In genomic region chr6:54595330-54595878, GRCm38 (mm10) we compare ENCODE assay signal across 7 mouse cellular contexts. TPM values are rescaled to one million over a fixed set of nuclear protein-coding genes. Genes with fewer than 3 reads are reported as not detected.
DNase-seq lines count a peak whose midpoint lies in the region; ATAC-seq and TF ChIP-seq lines count a peak whose summit lies in the region.

No protein-coding gene starts in this region.

- WGBS in lung, embryonic 16.5 days = under 1% methylated on average over 48 of the region's 48 CpGs
- under 1% methylated on average over 45 of the region's 48 CpGs for WGBS in embryonic facial prominence, embryonic 13.5 days
- 1% methylated on average over 44 of the region's 48 CpGs for WGBS in intestine, postnatal 0 days
- WGBS in small intestine, adult 2 months = under 1% methylated on average over 48 of the region's 48 CpGs

- peak overlapping the region; percentile 85 for H3K9ac ChIP-seq in lung, embryonic 16.5 days (ENCODE audit: low read length)
- peak overlapping the region; percentile 90 for H3K9ac ChIP-seq in embryonic facial prominence, embryonic 13.5 days
- peak overlapping the region; percentile 72 for H3K9ac ChIP-seq in intestine, postnatal 0 days (ENCODE audit: low read depth, low read length)

- DNase-seq in lung, postnatal 14 days = no peak
- no peak for DNase-seq in c-Kit-positive CD71-positive TER-119-positive erythroid progenitor cells, embryonic 14.5 days (ENCODE audit: low spot score)
- DNase-seq in cerebellum, adult 18-20 months = no peak

- peak; percentile 9; the same call in 1 of the 2 replicates for TF ChIP-seq CTCF in intestine, postnatal 0 days (IDR thresholded peaks at IDR 0.05; ENCODE audit: low read depth)
- no peak for TF ChIP-seq CTCF in small intestine, adult 2 months (IDR thresholded peaks at IDR 0.05; ENCODE audit: extremely low read depth, insufficient read length, insufficient replicate concordance, low read depth, low read length)

- peaks cover 19% of the 10 kb centered on the region for H3K4me1 ChIP-seq in lung, embryonic 16.5 days (replicated peaks; ENCODE audit: control insufficient read depth, insufficient read depth, low read length)
- peaks cover 44% of the 10 kb centered on the region for H3K4me1 ChIP-seq in embryonic facial prominence, embryonic 13.5 days
- peaks cover 9% of the 10 kb centered on the region; the same call in 1 of the 2 replicates for H3K4me1 ChIP-seq in intestine, postnatal 0 days (replicated peaks; ENCODE audit: control insufficient read depth, insufficient read depth, low read length)
- H3K4me1 ChIP-seq in small intestine, adult 2 months (ENCODE audit: control insufficient read depth, insufficient read depth, insufficient read length, low read length) = peaks cover 10% of the 10 kb centered on the region; the same call in 1 of the 2 replicates

- no peaks in the 10 kb centered on the region for H3K9me3 ChIP-seq in lung, embryonic 16.5 days (ENCODE audit: control insufficient read depth, low read length)
- H3K9me3 ChIP-seq in embryonic facial prominence, embryonic 13.5 days = no peaks in the 10 kb centered on the region
- no peaks in the 10 kb centered on the region for H3K9me3 ChIP-seq in intestine, postnatal 0 days (ENCODE audit: control insufficient read depth)

- peak overlapping the region; percentile 85 for H3K4me2 ChIP-seq in lung, embryonic 16.5 days (ENCODE audit: low read depth, low read length)
- peak overlapping the region; percentile 74 for H3K4me2 ChIP-seq in embryonic facial prominence, embryonic 13.5 days
- H3K4me2 ChIP-seq in intestine, postnatal 0 days (replicated peaks; ENCODE audit: low read depth) = peak overlapping the region; percentile 97

- no peaks in the 10 kb centered on the region for H3K27me3 ChIP-seq in lung, embryonic 16.5 days (ENCODE audit: control insufficient read depth, insufficient read depth, low read depth, low read length)
- no peaks in the 10 kb centered on the region for H3K27me3 ChIP-seq in embryonic facial prominence, embryonic 13.5 days
- H3K27me3 ChIP-seq in intestine, postnatal 0 days (replicated peaks; ENCODE audit: control insufficient read depth, insufficient read depth, low read length) = no peaks in the 10 kb centered on the region
- no peaks in the 10 kb centered on the region for H3K27me3 ChIP-seq in small intestine, adult 2 months (ENCODE audit: control insufficient read depth, insufficient read depth, low read length)

- no peaks in the 10 kb centered on the region for H3K36me3 ChIP-seq in lung, embryonic 16.5 days (ENCODE audit: control insufficient read depth, insufficient read depth, low read length)
- H3K36me3 ChIP-seq in embryonic facial prominence, embryonic 13.5 days = no peaks in the 10 kb centered on the region
- H3K36me3 ChIP-seq in intestine, postnatal 0 days (ENCODE audit: control insufficient read depth, insufficient read depth) = no peaks in the 10 kb centered on the region
- H3K36me3 ChIP-seq in small intestine, adult 2 months (ENCODE audit: control insufficient read depth, insufficient read depth, low read length) = no peaks in the 10 kb centered on the region

- H3K27ac ChIP-seq in lung, embryonic 16.5 days (ENCODE audit: low read length) = peak overlapping the region; percentile 70
- peak overlapping the region; percentile 64; the same call in 1 of the 2 replicates for H3K27ac ChIP-seq in embryonic facial prominence, embryonic 13.5 days
- H3K27ac ChIP-seq in intestine, postnatal 0 days (ENCODE audit: low read depth, low read length) = peak overlapping the region; percentile 66
- H3K27ac ChIP-seq in small intestine, adult 2 months (ENCODE audit: insufficient read depth, low read depth, low read length) = peak overlapping the region; percentile 70

- H3K4me3 ChIP-seq in lung, embryonic 16.5 days (ENCODE audit: low read length) = peak overlapping the region; percentile 83
- H3K4me3 ChIP-seq in embryonic facial prominence, embryonic 13.5 days = peak overlapping the region; percentile 92
- peak overlapping the region; percentile 85 for H3K4me3 ChIP-seq in intestine, postnatal 0 days (ENCODE audit: low read depth, low read length)
- peak overlapping the region; percentile 84 for H3K4me3 ChIP-seq in small intestine, adult 2 months (ENCODE audit: low read depth, low read length)

- ATAC-seq in lung, embryonic 16.5 days (ENCODE audit: low read depth) = no peak; the same call in 1 of the 2 replicates
- ATAC-seq in embryonic facial prominence, embryonic 13.5 days (ENCODE audit: insufficient number of reproducible peaks, insufficient read depth, low FRiP score, low TSS enrichment, low read depth) = no peak; the same call in none of the 2 replicates
- ATAC-seq in intestine, postnatal 0 days = no peak; the same call in 1 of the 2 replicates

- TF ChIP-seq POLR2A in small intestine, adult 2 months (IDR thresholded peaks at IDR 0.05; ENCODE audit: low read depth, low read length) = no peak; the same call in 1 of the 2 replicates

RNA-seq across cellular contexts. Expression of gene Plekha8, which starts 0.5 kb away (rescaled TPM):
- 6.5 and 7.1 TPM in 2 replicates for polyA plus RNA-seq in lung, embryonic 16.5 days (2015; fragmentation: Nextera tagmentation; extraction: Ambion mirVana)
- polyA plus RNA-seq in embryonic facial prominence, embryonic 13.5 days (2015; fragmentation: Nextera tagmentation; extraction: Ambion mirVana) = 12.0 and 12.5 TPM in 2 replicates
- polyA plus RNA-seq in intestine, postnatal 0 days (2015; fragmentation: Nextera tagmentation; extraction: Ambion mirVana) = 8.1 and 9.0 TPM in 2 replicates
- polyA plus RNA-seq in small intestine, adult 2 months (2012; rRNA removed) = 3.5 and 5.1 TPM in 2 replicates

RNA-seq across cellular contexts. Expression of gene Fkbp14, which starts 1.7 kb away (rescaled TPM):
- polyA plus RNA-seq in lung, embryonic 16.5 days (2015; fragmentation: Nextera tagmentation; extraction: Ambion mirVana) = 25.0 and 25.4 TPM in 2 replicates
- polyA plus RNA-seq in embryonic facial prominence, embryonic 13.5 days (2015; fragmentation: Nextera tagmentation; extraction: Ambion mirVana) = 37.9 and 41.4 TPM in 2 replicates
- polyA plus RNA-seq in intestine, postnatal 0 days (2015; fragmentation: Nextera tagmentation; extraction: Ambion mirVana) = 8.4 and 8.7 TPM in 2 replicates
- 0.27 and 0.30 TPM in 2 replicates for polyA plus RNA-seq in small intestine, adult 2 months (2012; rRNA removed)

RNA-seq across cellular contexts. Expression of gene Scrn1, which starts 29.1 kb away (rescaled TPM):
- 2.7 TPM in 2 replicates for polyA plus RNA-seq in lung, embryonic 16.5 days (2015; fragmentation: Nextera tagmentation; extraction: Ambion mirVana)
- polyA plus RNA-seq in embryonic facial prominence, embryonic 13.5 days (2015; fragmentation: Nextera tagmentation; extraction: Ambion mirVana) = 7.3 and 11.0 TPM in 2 replicates
- polyA plus RNA-seq in intestine, postnatal 0 days (2015; fragmentation: Nextera tagmentation; extraction: Ambion mirVana) = 2.5 and 4.4 TPM in 2 replicates
- 0.48 and 0.53 TPM in 2 replicates for polyA plus RNA-seq in small intestine, adult 2 months (2012; rRNA removed)
